Mouse (Mus musculus) hindbrain, embryonic 13.5 days (tissue): ENCODE data around the gene Als2. TPM values are rescaled to one million over a fixed set of nuclear protein-coding genes. Genes with fewer than 3 reads are reported as not detected.

Experiments
- ATAC-seq: fragments of 200-750 bp; cut with Nextera tagmentation; 2 replicates; pipeline ENCODE4 v1.8.0; 2017; ENCODE audit warnings: moderate TSS enrichment; ENCODE audit not compliant: low FRiP score
- H3K27ac ChIP-seq: fragments of 300-500 bp; sonication (generic); 2 replicates; pipeline ENCODE4 v1.5.1; 2015; ENCODE audit warnings: inconsistent platforms, mild to moderate bottlenecking, moderate library complexity
- H3K27me3 ChIP-seq: fragments of 300-500 bp; sonication (generic); 2 replicates; pipeline ENCODE4 v1.6.1; 2015; ENCODE audit warnings: mild to moderate bottlenecking, inconsistent platforms
- H3K36me3 ChIP-seq: fragments of 300-500 bp; sonication (generic); 2 replicates; pipeline ENCODE4 v1.6.1; 2015; ENCODE audit warnings: mild to moderate bottlenecking, inconsistent platforms
- H3K4me1 ChIP-seq: fragments of 300-500 bp; sonication (generic); replicated peaks from 2 replicates; pipeline ENCODE4 v1.6.1; 2015; ENCODE audit warnings: inconsistent platforms
- H3K4me2 ChIP-seq: fragments of 300-500 bp; sonication (generic); 2 replicates; pipeline ENCODE4 v1.6.1; 2015; ENCODE audit warnings: inconsistent platforms, mild to moderate bottlenecking, moderate library complexity
- H3K4me3 ChIP-seq: fragments of 300-500 bp; sonication (generic); 2 replicates; pipeline ENCODE4 v1.5.1; 2015; ENCODE audit warnings: mild to moderate bottlenecking, inconsistent platforms
- H3K9ac ChIP-seq: fragments of 300-500 bp; sonication (generic); 2 replicates; pipeline ENCODE4 v1.6.1; 2015; ENCODE audit warnings: mild to moderate bottlenecking, inconsistent platforms
- H3K9me3 ChIP-seq: fragments of 300-500 bp; sonication (generic); 2 replicates; pipeline ENCODE4 v1.6.1; 2016; ENCODE audit warnings: inconsistent platforms
- WGBS: fragments of 180-500 bp; shearing (Covaris S2); methylation state at CpG from one replicate; pipeline ENCODE4 v1.1.7; 2015; 5-methylcytosine and 5-hydroxymethylcytosine counted together
- polyA plus RNA-seq: library from polyadenylated mRNA; unstranded; fragments of >200 nt; fragmentation: Nextera tagmentation; extraction: Ambion mirVana; gene quantifications from 2 replicates; pipeline ENCODE4 v1.2.1, GENCODE M21; 2015

The Als2 gene
- polyA plus RNA-seq, 1 experiment from 2014 or later: 17.5 TPM

DNA sequence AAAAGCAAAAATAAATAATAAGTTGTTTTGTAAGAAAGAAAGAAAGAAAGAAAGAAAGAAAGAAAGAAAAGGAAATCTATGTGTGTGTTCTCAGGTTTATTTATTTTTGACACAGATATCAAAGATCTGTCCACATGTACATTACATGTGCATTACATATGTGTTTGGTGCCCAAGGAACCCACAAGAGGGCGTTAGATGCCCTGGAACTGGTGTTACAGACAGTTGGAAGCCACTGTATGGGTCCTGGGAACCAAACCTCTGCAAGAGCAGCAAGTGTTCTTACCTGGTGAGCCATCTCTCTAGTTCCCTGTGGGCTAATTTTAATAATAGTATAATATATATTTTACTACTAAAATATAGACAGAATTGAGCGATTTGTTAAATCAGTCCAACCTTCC is 6.7 kb upstream of the Als2 start:
- Histone ChIP-seq H3K27ac (no peak overlapping the region), H3K4me1 (no peaks in the 10 kb centered on the region), H3K4me2 (no peak overlapping the region), H3K36me3 (no peaks in the 10 kb centered on the region), H3K9ac (no peak overlapping the region), H3K9me3 (0 out of 2 replicates have a peak, but pooled peaks cover 5% of the 10 kb centered on the region), H3K27me3 (no peaks in the 10 kb centered on the region), H3K4me3 (no peak overlapping the region)
- 66% methylated on average over 2 of the region's 2 CpGs for WGBS
- ATAC-seq: no peak

DNA sequence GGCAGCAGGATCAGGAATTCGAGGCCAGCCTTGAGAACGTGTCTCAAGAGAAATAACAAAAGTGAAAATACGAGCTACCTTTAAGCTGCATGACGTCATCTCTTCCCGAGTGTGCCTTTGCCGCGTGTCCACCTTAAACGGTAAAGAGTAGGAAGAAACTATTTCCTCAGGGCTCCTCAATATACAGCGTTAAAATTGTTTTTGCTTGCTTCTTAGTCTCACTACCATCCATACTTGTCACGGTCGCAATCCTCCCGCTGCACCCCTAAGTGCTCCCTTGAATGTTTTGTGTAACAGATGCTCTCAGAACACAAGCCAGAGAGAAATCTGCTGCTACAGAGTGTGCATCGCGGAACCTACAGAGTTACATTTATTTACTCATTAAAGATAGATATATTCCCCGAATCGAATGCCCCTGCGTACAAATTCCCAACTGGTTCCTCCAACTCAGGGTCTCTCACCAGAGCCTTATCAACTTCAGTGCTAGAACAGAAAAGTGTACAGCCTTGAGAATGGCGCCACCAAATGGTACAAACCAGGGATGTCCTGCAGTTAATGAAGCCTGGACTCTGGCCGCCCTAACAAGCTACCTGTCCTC is 682 bp upstream of the Als2 start:
- Histone ChIP-seq H3K4me1 (peaks cover 13% of the 10 kb centered on the region), H3K4me3 (peak overlapping the region; percentile 76), H3K36me3 (no peaks in the 10 kb centered on the region), H3K27ac (peak overlapping the region; percentile 55; the same call in 1 of the 2 replicates), H3K4me2 (peak overlapping the region; percentile 69), H3K9me3 (0 out of 2 replicates have a peak, but pooled peaks cover 5% of the 10 kb centered on the region), H3K9ac (peak overlapping the region; percentile 70), H3K27me3 (no peaks in the 10 kb centered on the region)
- under 1% methylated on average over 19 of the region's 19 CpGs for WGBS
- ATAC-seq: peak; percentile 58

DNA sequence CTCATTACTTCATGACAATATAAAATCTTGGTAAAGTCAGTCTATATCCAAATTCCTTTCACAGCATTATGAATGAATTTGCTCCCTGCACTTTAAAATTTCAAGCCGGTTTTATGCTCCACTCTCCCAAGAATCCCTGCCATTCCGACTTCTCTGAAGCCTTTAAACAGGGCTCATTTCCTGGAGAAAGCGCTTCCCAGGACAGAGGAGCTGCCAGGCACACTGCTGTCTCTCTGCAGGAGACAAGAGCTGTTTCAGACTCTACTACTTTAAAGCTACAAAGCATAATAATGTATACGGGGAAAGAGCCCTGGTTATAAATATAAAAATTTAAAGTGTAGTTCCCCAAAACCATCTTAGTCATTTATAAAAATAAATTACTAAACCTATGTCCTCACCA is 7.8 kb downstream of the Als2 start:
- H3K27me3 ChIP-seq: no peaks in the 10 kb centered on the region
- no peak overlapping the region for H3K4me2 ChIP-seq
- no peak overlapping the region for H3K9ac ChIP-seq
- no peak overlapping the region for H3K27ac ChIP-seq
- H3K9me3 ChIP-seq: no peaks in the 10 kb centered on the region
- H3K4me1 ChIP-seq: no peaks in the 10 kb centered on the region
- no peak overlapping the region for H3K4me3 ChIP-seq
- 40% methylated on average over 4 of the region's 4 CpGs for WGBS
- no peak for ATAC-seq
- peaks cover 10% of the 10 kb centered on the region for H3K36me3 ChIP-seq

DNA sequence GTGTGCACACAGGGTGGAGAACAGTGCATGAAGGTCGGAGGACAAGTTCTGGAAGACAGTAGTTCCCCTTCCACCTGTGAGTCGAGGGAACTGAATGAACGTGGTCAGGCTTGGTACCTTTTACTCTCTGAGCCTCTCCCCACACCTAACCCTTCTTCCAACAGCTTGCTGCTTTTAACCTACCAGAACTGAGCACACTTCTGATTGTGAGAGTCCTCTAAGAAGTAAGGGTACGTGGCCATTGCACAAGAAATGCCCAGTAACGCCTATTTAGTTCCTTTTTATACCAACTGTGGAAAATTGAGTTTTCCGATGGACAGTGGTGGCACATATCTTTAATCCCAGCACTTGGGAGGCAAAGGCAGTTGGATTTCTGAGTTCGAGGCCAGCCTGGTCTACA is 8.5 kb downstream of the Als2 start:
- no peak for ATAC-seq
- H3K4me2 ChIP-seq: no peak overlapping the region

DNA sequence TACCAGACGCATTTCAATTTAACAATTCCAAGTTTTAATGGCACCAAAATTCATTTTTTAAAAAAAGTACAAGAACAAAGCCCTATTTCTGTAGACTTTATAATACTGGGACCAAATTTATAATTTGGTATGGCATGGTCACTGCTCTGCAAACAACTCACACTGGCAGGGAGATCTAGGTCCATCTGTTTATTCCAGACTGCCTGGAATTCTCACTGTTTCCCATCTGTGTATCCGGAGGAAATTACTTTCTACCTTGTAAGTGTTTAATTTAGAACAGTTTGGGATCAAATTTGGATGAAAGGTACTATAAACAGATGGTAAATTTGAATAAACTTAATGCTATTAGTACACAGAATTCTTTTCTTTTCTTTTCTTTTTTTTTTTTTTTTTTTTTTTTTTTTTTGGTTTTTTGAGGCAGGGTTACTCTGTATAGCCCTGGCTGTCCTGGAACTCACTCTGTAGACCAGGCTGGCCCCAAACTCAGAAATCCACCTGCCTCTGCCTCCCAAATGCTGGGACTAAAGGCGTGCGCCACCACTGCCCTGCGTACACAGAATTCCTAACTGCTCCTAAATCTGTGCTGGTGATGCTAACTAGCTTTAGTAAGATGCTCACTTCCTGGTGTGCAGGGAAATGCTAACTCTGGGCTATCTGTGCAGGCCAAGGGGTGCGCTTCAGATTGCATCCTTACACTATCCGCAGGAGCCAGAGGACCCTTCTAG is 14.8 kb downstream of the Als2 start:
- no peaks in the 10 kb centered on the region for H3K27me3 ChIP-seq
- WGBS: 91% methylated on average over 7 of the region's 7 CpGs

More for the DNA sequence above, 8.5 kb downstream of the Als2 start:
- H3K9ac ChIP-seq: no peak overlapping the region
- no peak overlapping the region for H3K27ac ChIP-seq
- peaks cover 10% of the 10 kb centered on the region for H3K36me3 ChIP-seq
- H3K27me3 ChIP-seq: no peaks in the 10 kb centered on the region
- H3K4me1 ChIP-seq: no peaks in the 10 kb centered on the region
- no peaks in the 10 kb centered on the region for H3K9me3 ChIP-seq
- 90% methylated on average over 7 of the region's 7 CpGs for WGBS
- H3K4me3 ChIP-seq: no peak overlapping the region

DNA sequence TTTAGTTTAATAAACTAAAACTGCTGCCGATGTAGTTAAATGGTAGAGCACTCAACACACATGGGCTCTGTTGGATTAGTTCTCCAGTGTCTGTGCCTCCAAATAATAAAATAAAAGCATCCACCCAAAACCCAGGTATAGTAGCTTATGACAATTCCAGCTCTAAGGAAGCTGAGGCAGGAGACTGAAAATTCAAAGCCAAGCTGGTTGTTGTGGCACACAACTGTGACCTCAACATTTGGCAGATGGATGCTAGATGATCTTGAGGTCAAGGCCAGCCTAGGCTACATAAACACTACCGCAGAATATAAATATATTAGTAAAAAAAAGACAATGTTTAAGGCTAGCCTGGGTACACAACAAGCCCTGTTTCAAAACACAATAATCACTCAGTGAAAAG is 15.4 kb downstream of the Als2 start:
- Histone ChIP-seq H3K27me3 (no peaks in the 10 kb centered on the region), H3K27ac (no peak overlapping the region), H3K36me3 (peaks cover 7% of the 10 kb centered on the region), H3K9ac (no peak overlapping the region), H3K4me1 (no peaks in the 10 kb centered on the region), H3K4me2 (no peak overlapping the region), H3K4me3 (no peak overlapping the region), H3K9me3 (no peaks in the 10 kb centered on the region)
- WGBS: 93% methylated on average over 2 of the region's 2 CpGs
- no peak for ATAC-seq

More for the DNA sequence above, 14.8 kb downstream of the Als2 start:
- ATAC-seq: no peak
- Histone ChIP-seq H3K9me3 (no peaks in the 10 kb centered on the region), H3K4me2 (no peak overlapping the region), H3K4me3 (no peak overlapping the region), H3K36me3 (peaks cover 6% of the 10 kb centered on the region), H3K27ac (no peak overlapping the region), H3K9ac (no peak overlapping the region), H3K4me1 (no peaks in the 10 kb centered on the region)

DNA sequence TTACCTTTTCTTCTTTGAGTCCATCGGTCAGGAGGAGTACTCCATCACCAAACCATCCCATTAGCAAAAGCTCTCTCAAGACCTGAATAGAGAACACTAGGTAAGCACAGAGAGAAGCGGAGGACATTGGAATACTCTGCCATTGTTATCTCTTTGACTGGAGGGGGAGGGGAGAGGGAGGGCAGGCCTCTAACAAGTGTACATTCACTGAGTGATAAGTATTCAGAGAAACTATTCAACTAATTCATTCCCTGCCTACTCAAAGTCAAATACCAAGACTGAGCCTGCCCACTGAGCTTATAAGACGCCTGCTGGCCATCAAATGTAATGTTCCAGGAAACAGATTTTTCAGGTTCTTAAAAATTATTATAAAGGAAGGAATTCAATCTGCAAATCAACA is 16.7 kb downstream of the Als2 start:
- ATAC-seq: no peak
- Histone ChIP-seq H3K4me1 (no peaks in the 10 kb centered on the region), H3K27ac (no peak overlapping the region), H3K27me3 (no peaks in the 10 kb centered on the region), H3K4me2 (no peak overlapping the region), H3K4me3 (no peak overlapping the region), H3K9ac (no peak overlapping the region), H3K9me3 (no peaks in the 10 kb centered on the region), H3K36me3 (peaks cover 14% of the 10 kb centered on the region)
- WGBS: 50% methylated on average over 3 of the region's 3 CpGs

DNA sequence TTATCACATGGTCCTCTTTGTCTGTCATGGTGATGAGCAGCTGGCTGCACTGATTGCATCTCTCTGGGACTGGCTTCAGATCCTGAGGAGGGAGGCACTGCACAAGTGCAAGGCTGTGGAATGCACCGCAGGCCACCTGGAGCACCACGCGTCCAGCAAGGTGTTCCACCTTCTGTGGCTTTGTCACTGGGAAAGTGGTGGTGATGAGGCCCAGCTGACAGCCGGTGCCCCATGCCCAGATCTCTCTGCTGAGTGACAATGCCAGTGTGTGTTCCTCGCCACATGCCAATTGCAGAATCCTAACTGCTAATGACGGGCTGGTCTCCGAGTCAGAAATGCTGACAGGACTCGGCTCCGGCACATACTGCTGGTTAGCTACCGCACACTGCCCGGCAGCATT is 21.6 kb downstream of the Als2 start:
- no peak overlapping the region for H3K9ac ChIP-seq
- H3K4me1 ChIP-seq: no peaks in the 10 kb centered on the region
- WGBS: 92% methylated on average over 11 of the region's 11 CpGs
- H3K9me3 ChIP-seq: no peaks in the 10 kb centered on the region
- H3K27ac ChIP-seq: no peak overlapping the region
- no peaks in the 10 kb centered on the region for H3K27me3 ChIP-seq
- H3K4me2 ChIP-seq: no peak overlapping the region
- H3K36me3 ChIP-seq: peaks cover 29% of the 10 kb centered on the region
- H3K4me3 ChIP-seq: no peak overlapping the region
- ATAC-seq: no peak

DNA sequence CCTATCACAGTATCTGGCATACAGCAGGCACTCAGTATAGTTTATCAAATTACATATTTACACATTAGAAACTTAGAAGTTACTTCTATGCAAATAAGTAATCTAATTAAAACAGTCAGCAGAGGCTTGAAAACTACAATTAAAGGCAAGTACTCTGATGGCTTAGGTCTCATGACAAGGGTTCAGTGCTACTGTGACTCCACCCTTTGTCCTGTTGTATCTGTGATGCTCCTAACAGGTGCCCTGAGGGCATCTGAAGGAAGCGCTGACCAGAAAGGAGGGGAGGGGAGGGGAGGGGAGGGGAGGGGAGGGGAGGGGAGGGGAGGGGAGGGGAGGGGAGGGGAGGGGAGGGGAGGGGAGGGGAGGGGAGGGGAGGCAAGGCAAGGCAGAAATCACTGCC is 24.1 kb downstream of the Als2 start:
- Histone ChIP-seq H3K9me3 (no peaks in the 10 kb centered on the region), H3K27ac (no peak overlapping the region), H3K9ac (no peak overlapping the region), H3K27me3 (no peaks in the 10 kb centered on the region), H3K36me3 (peaks cover 47% of the 10 kb centered on the region), H3K4me2 (no peak overlapping the region), H3K4me3 (no peak overlapping the region), H3K4me1 (no peaks in the 10 kb centered on the region)
- ATAC-seq: no peak
- WGBS: no CpG with 5 or more reads among the region's 1 CpGs

DNA sequence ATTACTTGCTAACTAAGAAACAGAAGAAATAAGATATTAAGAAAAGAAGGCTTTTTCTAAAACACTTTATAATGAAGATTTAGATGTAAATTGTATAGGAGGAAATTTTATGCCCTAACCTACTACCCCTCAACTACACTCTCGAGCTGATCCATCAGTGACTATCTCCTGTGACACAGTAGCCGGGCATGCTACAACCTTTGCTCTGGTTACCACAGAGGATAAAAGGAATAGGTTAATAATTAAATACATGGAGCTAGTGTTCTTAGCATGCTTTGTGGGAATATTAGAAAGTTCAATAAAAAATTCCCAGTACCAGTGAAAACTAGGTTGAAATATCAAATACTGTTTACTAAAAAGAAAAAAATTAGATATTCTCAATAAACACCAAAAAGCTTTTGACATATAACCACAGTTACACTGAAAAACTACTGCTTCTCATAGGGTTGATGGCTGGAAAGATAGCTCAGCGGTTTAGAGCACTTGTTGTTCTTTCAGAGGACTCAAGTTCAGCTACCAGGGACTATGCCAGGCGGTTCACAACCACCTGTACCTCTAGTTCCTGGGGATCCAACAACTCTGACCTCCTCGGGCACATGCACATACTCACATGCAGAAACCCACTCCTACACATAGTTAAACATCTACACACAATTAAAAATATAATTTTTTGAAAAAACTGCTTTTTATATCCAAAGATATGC is 24.8 kb downstream of the Als2 start:
- ATAC-seq: no peak
- Histone ChIP-seq H3K27me3 (no peaks in the 10 kb centered on the region), H3K27ac (no peak overlapping the region), H3K36me3 (peaks cover 47% of the 10 kb centered on the region), H3K9ac (no peak overlapping the region), H3K4me3 (no peak overlapping the region), H3K4me1 (no peaks in the 10 kb centered on the region), H3K9me3 (no peaks in the 10 kb centered on the region), H3K4me2 (no peak overlapping the region)
- WGBS: 80% methylated on average over 5 of the region's 5 CpGs

DNA sequence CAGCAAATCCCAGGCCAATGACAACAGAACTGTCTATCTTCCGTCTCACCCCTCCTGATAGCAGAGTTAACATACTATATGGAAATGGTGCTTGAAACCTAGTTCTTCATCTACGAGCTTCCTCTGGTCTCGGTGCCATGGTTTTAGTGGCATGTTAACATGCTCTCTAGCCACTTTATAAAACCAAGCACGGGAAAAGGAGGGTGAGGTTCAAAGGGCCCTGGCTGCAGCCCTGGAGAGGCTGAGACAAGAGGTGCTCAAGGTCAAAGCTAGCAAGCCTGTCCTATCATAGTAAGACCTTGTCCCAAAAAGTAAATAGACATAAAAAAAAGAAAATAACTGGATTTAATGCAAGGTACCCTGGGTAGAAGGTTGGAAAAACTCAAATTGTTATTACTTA is 25.4 kb downstream of the Als2 start:
- Histone ChIP-seq H3K36me3 (peaks cover 52% of the 10 kb centered on the region), H3K9ac (no peak overlapping the region), H3K4me3 (no peak overlapping the region), H3K27me3 (no peaks in the 10 kb centered on the region), H3K4me1 (no peaks in the 10 kb centered on the region), H3K27ac (no peak overlapping the region), H3K4me2 (no peak overlapping the region), H3K9me3 (no peaks in the 10 kb centered on the region)
- ATAC-seq: no peak
- WGBS: 89% methylated on average over 4 of the region's 4 CpGs

DNA sequence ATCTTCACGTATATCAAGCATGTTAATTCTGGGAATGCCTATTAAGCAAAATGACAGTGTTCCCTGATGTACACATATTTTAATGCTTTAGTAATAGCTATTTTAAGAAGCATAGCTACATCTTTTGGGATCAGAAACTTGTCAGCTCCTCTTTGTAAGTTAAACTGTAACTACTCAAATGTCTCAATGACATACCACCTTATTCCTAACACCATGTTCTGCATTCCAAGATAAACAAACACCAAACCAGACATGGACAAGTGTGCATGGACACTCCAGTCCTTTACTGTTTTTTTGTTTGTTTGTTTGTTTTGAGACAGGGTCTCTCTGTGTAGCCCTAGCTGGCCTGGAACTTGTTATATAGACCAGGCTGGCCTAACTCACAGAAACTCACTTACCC is 28.7 kb downstream of the Als2 start:
- no peak overlapping the region for H3K9ac ChIP-seq
- H3K27ac ChIP-seq: no peak overlapping the region
- H3K4me1 ChIP-seq: no peaks in the 10 kb centered on the region
- no peak overlapping the region for H3K4me3 ChIP-seq
- no peaks in the 10 kb centered on the region for H3K27me3 ChIP-seq
- ATAC-seq: no peak
- H3K36me3 ChIP-seq: peaks cover 51% of the 10 kb centered on the region
- 97% methylated on average over 1 of the region's 1 CpGs for WGBS
- no peak overlapping the region for H3K4me2 ChIP-seq
- H3K9me3 ChIP-seq: no peaks in the 10 kb centered on the region
